Mouse (Mus musculus) limb, embryonic 15.5 days (tissue): ENCODE measurements around the gene Gm20388. TPM values are rescaled to one million over a fixed set of nuclear protein-coding genes. Genes with fewer than 3 reads are reported as not detected.
A peak's percentile ranks its signal among the peaks of the same experiment; 100 is the strongest.

ENCODE experiments used
- ATAC-seq: fragments of 200-750 bp; cut with Nextera tagmentation; 2 replicates; pipeline ENCODE4 v1.8.0; 2017; ENCODE audit warnings: low read depth, moderate TSS enrichment; ENCODE audit not compliant: insufficient number of reproducible peaks, low FRiP score, low TSS enrichment
- H3K27ac ChIP-seq: fragments of 300-500 bp; sonication (generic); 2 replicates; pipeline ENCODE4 v1.5.1; 2015; ENCODE audit warnings: moderate library complexity, mild to moderate bottlenecking, inconsistent platforms
- H3K27me3 ChIP-seq: fragments of 300-500 bp; sonication (generic); 2 replicates; pipeline ENCODE4 v1.6.1; 2015; ENCODE audit warnings: inconsistent platforms
- H3K36me3 ChIP-seq: fragments of 300-500 bp; sonication (generic); 2 replicates; pipeline ENCODE4 v1.6.1; 2015; ENCODE audit warnings: inconsistent platforms
- H3K4me1 ChIP-seq: fragments of 300-500 bp; sonication (generic); 2 replicates; pipeline ENCODE4 v1.6.1; 2015; ENCODE audit warnings: inconsistent platforms
- H3K4me2 ChIP-seq: fragments of 300-500 bp; sonication (generic); 2 replicates; pipeline ENCODE4 v1.6.1; 2015; ENCODE audit warnings: mild to moderate bottlenecking, inconsistent platforms
- H3K4me3 ChIP-seq: fragments of 300-500 bp; sonication (generic); 2 replicates; pipeline ENCODE4 v1.5.1; 2015; ENCODE audit warnings: mild to moderate bottlenecking, inconsistent platforms
- H3K9ac ChIP-seq: fragments of 300-500 bp; sonication (generic); 2 replicates; pipeline ENCODE4 v1.6.1; 2015; ENCODE audit warnings: inconsistent platforms
- H3K9me3 ChIP-seq: fragments of 300-500 bp; sonication (generic); 2 replicates; pipeline ENCODE4 v1.6.1; 2016; ENCODE audit warnings: inconsistent platforms
- WGBS: fragments of 180-500 bp; shearing (Covaris S2); methylation state at CpG from one replicate; pipeline ENCODE4 v1.1.7; 2015; 5-methylcytosine and 5-hydroxymethylcytosine counted together
- polyA plus RNA-seq: library from polyadenylated mRNA; unstranded; fragments of >200 nt; fragmentation: Nextera tagmentation; extraction: Ambion mirVana; gene quantifications from 2 replicates; pipeline ENCODE4 v1.2.1, GENCODE M21; 2015

Gene Gm20388
- polyA plus RNA-seq, 1 experiment from 2014 or later: 4.9 TPM

GRCm38 (mm10) chr8:120230081-120230480 lies 319.4 kb downstream of the Gm20388 start:
- 11% methylated on average over 22 of the region's 22 CpGs for WGBS
- H3K4me2 ChIP-seq: peak overlapping the region; percentile 95

GRCm38 (mm10) chr8:120230715-120231614 lies 320.3 kb downstream of the Gm20388 start:
- Histone ChIP-seq H3K4me2 (peak overlapping the region; percentile 95), H3K4me1 (peaks cover 86% of the 10 kb centered on the region), H3K36me3 (0 out of 2 replicates have a peak, but pooled peaks cover 6% of the 10 kb centered on the region), H3K27me3 (0 out of 2 replicates have a peak, but pooled peaks cover 8% of the 10 kb centered on the region), H3K4me3 (peak overlapping the region; percentile 69), H3K9me3 (no peaks in the 10 kb centered on the region), H3K9ac (peak overlapping the region; percentile 67; the same call in 1 of the 2 replicates), H3K27ac (no peak overlapping the region)
- ATAC-seq: no peak
- WGBS: 24% methylated on average over 18 of the region's 18 CpGs

More at GRCm38 (mm10) chr8:120230081-120230480, 319.4 kb downstream of the Gm20388 start:
- Histone ChIP-seq H3K4me3 (peak overlapping the region; percentile 69), H3K27me3 (0 out of 2 replicates have a peak, but pooled peaks cover 8% of the 10 kb centered on the region), H3K27ac (no peak overlapping the region), H3K9ac (peak overlapping the region; percentile 67), H3K4me1 (peaks cover 89% of the 10 kb centered on the region), H3K36me3 (no peaks in the 10 kb centered on the region), H3K9me3 (no peaks in the 10 kb centered on the region)
- ATAC-seq: no peak

GRCm38 (mm10) chr8:120231870-120232269 lies 321.2 kb downstream of the Gm20388 start:
- H3K27ac ChIP-seq: no peak overlapping the region
- peaks cover 10% of the 10 kb centered on the region; the same call in 1 of the 2 replicates for H3K36me3 ChIP-seq
- H3K4me2 ChIP-seq: peak overlapping the region; percentile 95
- ATAC-seq: no peak
- H3K4me1 ChIP-seq: peaks cover 79% of the 10 kb centered on the region
- H3K4me3 ChIP-seq: peak overlapping the region; percentile 69
- 49% methylated on average over 3 of the region's 3 CpGs for WGBS
- H3K9me3 ChIP-seq: no peaks in the 10 kb centered on the region
- H3K9ac ChIP-seq: no peak overlapping the region
- H3K27me3 ChIP-seq: 0 out of 2 replicates have a peak, but pooled peaks cover 8% of the 10 kb centered on the region

- no peak for ATAC-seq
- H3K9ac ChIP-seq: no peak overlapping the region
- H3K27ac ChIP-seq: no peak overlapping the region
- H3K4me3 ChIP-seq: peak overlapping the region; percentile 69
- H3K36me3 ChIP-seq: peaks cover 12% of the 10 kb centered on the region
- H3K4me2 ChIP-seq: peak overlapping the region; percentile 95
- WGBS: 32% methylated on average over 4 of the region's 4 CpGs
- peaks cover 74% of the 10 kb centered on the region for H3K4me1 ChIP-seq
- 0 out of 2 replicates have a peak, but pooled peaks cover 8% of the 10 kb centered on the region for H3K27me3 ChIP-seq
- no peaks in the 10 kb centered on the region for H3K9me3 ChIP-seq
Observed at GRCm38 (mm10) chr8:120232398-120232797, 321.8 kb downstream of the Gm20388 start.

- 26% methylated on average over 13 of the region's 13 CpGs for WGBS
- Histone ChIP-seq H3K4me2 (peak overlapping the region; percentile 95), H3K4me3 (peak overlapping the region; percentile 69), H3K4me1 (peaks cover 69% of the 10 kb centered on the region), H3K9me3 (no peaks in the 10 kb centered on the region), H3K9ac (no peak overlapping the region), H3K36me3 (peaks cover 15% of the 10 kb centered on the region), H3K27me3 (0 out of 2 replicates have a peak, but pooled peaks cover 8% of the 10 kb centered on the region), H3K27ac (no peak overlapping the region)
- no peak for ATAC-seq
Observed at GRCm38 (mm10) chr8:120232913-120233312, 322.3 kb downstream of the Gm20388 start.

- no peak overlapping the region for H3K9ac ChIP-seq
- peaks cover 18% of the 10 kb centered on the region for H3K36me3 ChIP-seq
- H3K4me3 ChIP-seq: no peak overlapping the region
- peaks cover 62% of the 10 kb centered on the region for H3K4me1 ChIP-seq
- WGBS: 37% methylated on average over 12 of the region's 12 CpGs
- H3K27me3 ChIP-seq: 0 out of 2 replicates have a peak, but pooled peaks cover 5% of the 10 kb centered on the region
- ATAC-seq: no peak
- H3K27ac ChIP-seq: peak overlapping the region; percentile 57; the same call in 1 of the 2 replicates
- no peaks in the 10 kb centered on the region for H3K9me3 ChIP-seq
- H3K4me2 ChIP-seq: 0 out of 2 replicates have a peak overlapping the region, but pooled peaks have one; percentile 95
Observed at GRCm38 (mm10) chr8:120234457-120234856, 323.8 kb downstream of the Gm20388 start.

- Histone ChIP-seq H3K4me1 (peaks cover 58% of the 10 kb centered on the region), H3K4me2 (0 out of 2 replicates have a peak overlapping the region, but pooled peaks have one; percentile 95), H3K36me3 (peaks cover 18% of the 10 kb centered on the region), H3K27me3 (0 out of 2 replicates have a peak, but pooled peaks cover under 1% of the 10 kb centered on the region), H3K9ac (no peak overlapping the region), H3K9me3 (no peaks in the 10 kb centered on the region), H3K4me3 (no peak overlapping the region), H3K27ac (peak overlapping the region; percentile 57; the same call in 1 of the 2 replicates)
- 35% methylated on average over 8 of the region's 8 CpGs for WGBS
- ATAC-seq: no peak
Observed at GRCm38 (mm10) chr8:120234866-120235265, 324.2 kb downstream of the Gm20388 start.

- peaks cover 7% of the 10 kb centered on the region for H3K4me1 ChIP-seq
- no peak overlapping the region for H3K4me3 ChIP-seq
- peaks cover 16% of the 10 kb centered on the region for H3K36me3 ChIP-seq
- WGBS: 86% methylated on average over 4 of the region's 4 CpGs
- no peaks in the 10 kb centered on the region for H3K27me3 ChIP-seq
- no peak overlapping the region for H3K4me2 ChIP-seq
- no peak for ATAC-seq
- no peak overlapping the region for H3K9ac ChIP-seq
- no peaks in the 10 kb centered on the region for H3K9me3 ChIP-seq
- H3K27ac ChIP-seq: no peak overlapping the region
Observed at GRCm38 (mm10) chr8:120243222-120243621, 332.6 kb downstream of the Gm20388 start.

- no peak overlapping the region for H3K27ac ChIP-seq
- no peak for ATAC-seq
- H3K9me3 ChIP-seq: no peaks in the 10 kb centered on the region
- no peak overlapping the region for H3K9ac ChIP-seq
- peaks cover 16% of the 10 kb centered on the region for H3K36me3 ChIP-seq
- peaks cover 13% of the 10 kb centered on the region for H3K4me1 ChIP-seq
- H3K4me3 ChIP-seq: no peak overlapping the region
- no peak overlapping the region for H3K4me2 ChIP-seq
- no peaks in the 10 kb centered on the region for H3K27me3 ChIP-seq
- 85% methylated on average over 5 of the region's 5 CpGs for WGBS
Observed at GRCm38 (mm10) chr8:120243916-120244451, 333.3 kb downstream of the Gm20388 start.

GRCm38 (mm10) chr8:120244553-120244952 lies 333.9 kb downstream of the Gm20388 start:
- Histone ChIP-seq H3K4me2 (no peak overlapping the region), H3K9me3 (no peaks in the 10 kb centered on the region), H3K4me3 (no peak overlapping the region), H3K27me3 (no peaks in the 10 kb centered on the region), H3K27ac (no peak overlapping the region), H3K4me1 (peaks cover 17% of the 10 kb centered on the region), H3K36me3 (peaks cover 16% of the 10 kb centered on the region), H3K9ac (no peak overlapping the region)
- ATAC-seq: no peak
- WGBS: 92% methylated on average over 10 of the region's 10 CpGs

- H3K4me2 ChIP-seq: no peak overlapping the region
- no peak overlapping the region for H3K27ac ChIP-seq
- H3K4me3 ChIP-seq: no peak overlapping the region
- H3K27me3 ChIP-seq: no peaks in the 10 kb centered on the region
- H3K4me1 ChIP-seq: peaks cover 42% of the 10 kb centered on the region
- no peaks in the 10 kb centered on the region for H3K9me3 ChIP-seq
- ATAC-seq: no peak
- peaks cover 10% of the 10 kb centered on the region for H3K36me3 ChIP-seq
- 63% methylated on average over 5 of the region's 5 CpGs for WGBS
- H3K9ac ChIP-seq: no peak overlapping the region
Observed at GRCm38 (mm10) chr8:120247618-120248017, 337.0 kb downstream of the Gm20388 start.
